Mouse (Mus musculus) small intestine, adult 2 months (tissue): ENCODE measurements around the gene Inpp1. TPM values are rescaled to one million over a fixed set of nuclear protein-coding genes. Genes with fewer than 3 reads are reported as not detected.
"Not testable (repeated sequence)": the region's sequence is repeated elsewhere in the genome, so short reads cannot be mapped to it uniquely, and the experiment has no call there.

Source experiments
- H3K27ac ChIP-seq: fragments of 200-500 bp; 2 replicates; pipeline ENCODE4 v1.5.1; 2012; ENCODE audit warnings: low read depth, low read length, control low read depth, inconsistent platforms; ENCODE audit not compliant: insufficient read depth
- H3K27me3 ChIP-seq: fragments of 200-500 bp; 2 replicates; pipeline ENCODE4 v1.6.1; 2012; ENCODE audit warnings: mild to moderate bottlenecking, moderate library complexity, low read length, inconsistent platforms; ENCODE audit not compliant: control insufficient read depth, insufficient read depth
- H3K36me3 ChIP-seq: fragments of 200-500 bp; 2 replicates; pipeline ENCODE4 v1.6.1; 2012; ENCODE audit warnings: mild to moderate bottlenecking, low read length, control low read depth, inconsistent platforms; ENCODE audit not compliant: control insufficient read depth, insufficient read depth
- H3K4me1 ChIP-seq: fragments of 200-500 bp; 2 replicates; pipeline ENCODE4 v1.6.1; 2012; ENCODE audit warnings: low read length, inconsistent platforms, mixed read lengths; ENCODE audit not compliant: control insufficient read depth, insufficient read depth, insufficient read length
- H3K4me3 ChIP-seq: fragments of 200-500 bp; 2 replicates; pipeline ENCODE4 v1.5.1; 2012; ENCODE audit warnings: low read depth, mild to moderate bottlenecking, control low read depth, inconsistent platforms, low read length, moderate library complexity
- CTCF ChIP-seq: fragments of 200-500 bp; IDR thresholded peaks from 2 replicates; pipeline ENCODE4 v1.5.1; 2012; ENCODE audit warnings: low read depth, mild to moderate bottlenecking, control low read depth, inconsistent platforms, low read length, moderate library complexity, mixed read lengths; ENCODE audit not compliant: insufficient replicate concordance, insufficient read length; ENCODE audit errors: extremely low read depth
- POLR2A ChIP-seq: fragments of 200-500 bp; IDR thresholded peaks from 2 replicates; pipeline ENCODE4 v1.6.1; 2012; ENCODE audit warnings: low read depth, mild to moderate bottlenecking, control low read depth, inconsistent platforms, low read length, moderate library complexity
- WGBS: fragments of 180-500 bp; shearing (Covaris S2); methylation state at CpG from one replicate; pipeline ENCODE4 v1.1.7; 2018; 5-methylcytosine and 5-hydroxymethylcytosine counted together
- polyA plus RNA-seq: library from polyadenylated mRNA; depleted of rRNA; stranded (reverse); fragments of >200 nt; gene quantifications from 2 replicates; pipeline ENCODE4 v1.2.3, GENCODE M21; 2012; rRNA removed

Gene Inpp1
- polyA plus RNA-seq, result 2.6 and 7.5 TPM in 2 replicates

- WGBS, result 1% methylated on average over 58 of the region's 59 CpGs
- H3K4me3 ChIP-seq, result peak within 1 kb of the TSS; percentile 73
- peak; percentile 17; the same call in 1 of the 2 replicates for TF ChIP-seq POLR2A
- peak; percentile 67; the same call in 1 of the 2 replicates for TF ChIP-seq CTCF
Observed at GRCm38 (mm10) chr1:52816910-52817812, at the start of gene Inpp1. Inpp1 (minus strand) TSS chr1:52817688.

GRCm38 (mm10) chr1:52866007-52866406, 48.5 kb upstream of the Inpp1 start:
- no peaks in the 10 kb centered on the region for H3K4me1 ChIP-seq
- no peak overlapping the region for H3K27ac ChIP-seq
- no peaks in the 10 kb centered on the region for H3K27me3 ChIP-seq
- 89% methylated on average over 3 of the region's 3 CpGs for WGBS
- peaks cover 8% of the 10 kb centered on the region for H3K36me3 ChIP-seq
- no peak for TF ChIP-seq CTCF
- TF ChIP-seq POLR2A, result no peak
- no peak overlapping the region for H3K4me3 ChIP-seq

More at GRCm38 (mm10) chr1:52816910-52817812, at the start of gene Inpp1:
- peaks cover 1% of the 10 kb centered on the region for H3K4me1 ChIP-seq
- no peaks in the 10 kb centered on the region for H3K27me3 ChIP-seq
- H3K27ac ChIP-seq, result peak within 1 kb of the TSS; percentile 29
- H3K36me3 ChIP-seq, result no peaks in the 10 kb centered on the region

GRCm38 (mm10) chr1:52864220-52864619, 46.7 kb upstream of the Inpp1 start:
- Histone ChIP-seq H3K4me3 (no peak overlapping the region), H3K27me3 (no peaks in the 10 kb centered on the region), H3K36me3 (peaks cover 13% of the 10 kb centered on the region), H3K27ac (no peak overlapping the region), H3K4me1 (no peaks in the 10 kb centered on the region)
- TF ChIP-seq CTCF (no peak), POLR2A (no peak)
- WGBS, result 90% methylated on average over 1 of the region's 1 CpGs

- H3K27me3 ChIP-seq, result no peaks in the 10 kb centered on the region
- WGBS, result 84% methylated on average over 7 of the region's 7 CpGs
- H3K36me3 ChIP-seq, result peaks cover 7% of the 10 kb centered on the region
- no peak for TF ChIP-seq POLR2A
- TF ChIP-seq CTCF, result no peak
- H3K4me1 ChIP-seq, result no peaks in the 10 kb centered on the region
- no peak overlapping the region for H3K4me3 ChIP-seq
- H3K27ac ChIP-seq, result no peak overlapping the region
Observed at GRCm38 (mm10) chr1:52855904-52856601, 38.6 kb upstream of the Inpp1 start.

- WGBS, result 71% methylated on average over 1 of the region's 1 CpGs
- not testable (repeated sequence) for H3K4me3 ChIP-seq, H3K27ac ChIP-seq, H3K27me3 ChIP-seq, H3K36me3 ChIP-seq, H3K4me1 ChIP-seq
Observed at GRCm38 (mm10) chr1:52854029-52854428, 36.5 kb upstream of the Inpp1 start.

- no peak overlapping the region for H3K4me3 ChIP-seq
- H3K27me3 ChIP-seq, result no peaks in the 10 kb centered on the region
- H3K36me3 ChIP-seq, result no peaks in the 10 kb centered on the region
- H3K27ac ChIP-seq, result no peak overlapping the region
- TF ChIP-seq CTCF (no peak), POLR2A (no peak)
- H3K4me1 ChIP-seq, result no peaks in the 10 kb centered on the region; the same call in 1 of the 2 replicates
- 68% methylated on average over 4 of the region's 4 CpGs for WGBS
Observed at GRCm38 (mm10) chr1:52849422-52849821, 31.9 kb upstream of the Inpp1 start.

GRCm38 (mm10) chr1:52846556-52846955, 29.1 kb upstream of the Inpp1 start:
- Histone ChIP-seq H3K4me3 (no peak overlapping the region), H3K36me3 (no peaks in the 10 kb centered on the region), H3K27ac (no peak overlapping the region), H3K27me3 (no peaks in the 10 kb centered on the region), H3K4me1 (no peaks in the 10 kb centered on the region; the same call in 1 of the 2 replicates)
- TF ChIP-seq POLR2A (no peak), CTCF (no peak)
- 83% methylated on average over 4 of the region's 4 CpGs for WGBS
